Mouse (Mus musculus): ENCODE results near the gene Cox6a2.

Cox6a2 gene

DNA sequence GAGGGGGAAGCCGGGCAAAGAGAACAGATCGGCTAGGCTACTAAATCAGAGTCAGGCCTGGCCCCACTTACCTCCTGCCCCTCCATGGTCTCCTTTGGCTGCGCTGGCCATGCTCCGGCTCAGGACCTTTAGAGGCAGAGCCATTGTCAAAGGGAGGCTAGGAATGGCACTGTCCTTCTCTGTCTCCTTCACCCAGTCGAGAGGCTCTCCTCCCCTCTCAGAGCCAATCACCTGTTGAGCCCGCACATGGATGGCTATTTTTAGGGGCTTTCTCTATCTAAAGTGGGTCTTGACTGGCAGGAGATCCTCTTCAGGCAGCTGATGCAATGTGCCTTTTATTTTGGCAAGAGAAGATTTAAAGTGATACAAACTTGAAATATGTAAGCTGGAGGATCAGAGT lies at the start of gene Cox6a2:
Gene Cox6a2 (minus strand): TSS at position 236 of the 400 bp plus-strand sequence.
- DNase-seq (ENCODE audit: low spot score in 2 of 2): no peak

DNA sequence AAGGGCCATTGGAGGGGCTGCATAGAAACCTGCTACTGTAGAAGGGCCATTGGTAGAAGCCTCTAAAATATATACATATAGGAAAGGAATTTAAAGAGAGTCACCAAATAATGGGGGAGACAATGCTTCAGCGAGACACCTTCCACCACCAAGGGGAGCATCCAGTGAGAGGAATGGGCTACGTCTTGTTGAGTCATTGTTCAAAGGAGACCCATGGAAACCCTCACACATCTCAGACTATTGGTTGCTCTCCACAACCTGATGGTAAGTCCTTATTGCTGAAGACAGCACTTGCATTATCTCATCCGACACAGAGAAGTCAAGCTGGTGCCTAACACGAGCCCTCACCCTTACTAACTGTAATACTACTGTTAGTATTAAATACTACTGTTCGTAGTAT lies 49.6 kb upstream of the Cox6a2 start:
- no peak for DNase-seq (ENCODE audit: low spot score in 2 of 2)

DNA sequence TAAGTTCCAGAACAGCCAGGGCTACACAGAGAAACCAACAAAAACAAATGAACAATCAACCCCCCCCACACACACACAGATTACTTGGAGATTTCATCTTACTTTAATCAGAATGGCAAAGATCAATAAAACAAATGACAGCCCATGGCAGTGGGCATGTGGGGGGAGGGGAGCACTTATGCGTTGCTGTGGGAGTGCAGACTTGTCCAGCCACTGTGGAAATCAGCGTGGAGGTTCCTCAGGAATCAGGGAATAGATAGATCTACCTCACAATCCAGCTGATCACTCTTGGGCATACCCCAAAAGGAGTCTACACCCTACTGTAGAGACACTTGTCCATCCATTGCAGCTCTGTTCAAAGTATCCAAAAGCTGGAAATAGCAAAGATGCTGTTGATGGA lies 48.8 kb upstream of the Cox6a2 start:
- DNase-seq (ENCODE audit: low spot score in 2 of 2): no peak

DNA sequence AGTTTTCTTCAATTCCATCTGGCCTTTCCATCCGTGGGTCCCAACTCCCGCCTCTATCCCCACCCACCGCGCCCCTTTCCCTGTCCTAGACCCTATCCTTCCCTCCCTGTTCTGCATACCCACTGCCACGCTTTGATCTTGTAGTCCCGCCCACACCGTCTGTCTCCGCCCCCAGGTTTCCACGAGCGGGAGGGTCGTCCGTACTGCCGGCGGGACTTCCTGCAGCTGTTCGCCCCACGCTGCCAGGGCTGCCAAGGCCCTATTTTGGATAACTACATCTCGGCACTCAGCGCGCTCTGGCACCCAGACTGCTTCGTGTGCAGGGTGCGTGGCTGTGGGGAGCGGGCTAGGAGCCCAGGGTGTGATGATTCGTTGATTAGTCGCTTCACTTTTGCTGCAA lies 46.4 kb upstream of the Cox6a2 start:
- peak; percentile 77 for DNase-seq (ENCODE audit: low spot score in 2 of 2)

DNA sequence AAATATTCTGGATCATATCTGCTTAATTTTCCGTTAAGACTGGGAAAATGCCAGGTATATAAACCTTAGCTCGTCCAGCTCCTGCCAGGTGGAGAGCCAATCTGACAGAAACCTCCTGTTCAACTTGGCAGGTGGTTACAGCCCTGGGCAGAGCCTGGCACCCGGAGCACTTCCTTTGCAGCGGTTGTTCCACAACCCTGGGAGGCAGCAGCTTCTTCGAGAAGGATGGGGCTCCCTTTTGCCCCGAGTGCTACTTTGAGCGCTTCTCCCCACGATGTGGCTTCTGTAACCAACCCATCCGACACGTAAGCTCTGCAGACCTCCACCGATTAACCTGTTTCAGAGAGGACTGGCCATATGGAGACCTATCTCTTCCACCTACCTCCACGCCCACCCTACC lies 45.8 kb upstream of the Cox6a2 start:
- no peak for DNase-seq (ENCODE audit: low spot score in 2 of 2)

DNA sequence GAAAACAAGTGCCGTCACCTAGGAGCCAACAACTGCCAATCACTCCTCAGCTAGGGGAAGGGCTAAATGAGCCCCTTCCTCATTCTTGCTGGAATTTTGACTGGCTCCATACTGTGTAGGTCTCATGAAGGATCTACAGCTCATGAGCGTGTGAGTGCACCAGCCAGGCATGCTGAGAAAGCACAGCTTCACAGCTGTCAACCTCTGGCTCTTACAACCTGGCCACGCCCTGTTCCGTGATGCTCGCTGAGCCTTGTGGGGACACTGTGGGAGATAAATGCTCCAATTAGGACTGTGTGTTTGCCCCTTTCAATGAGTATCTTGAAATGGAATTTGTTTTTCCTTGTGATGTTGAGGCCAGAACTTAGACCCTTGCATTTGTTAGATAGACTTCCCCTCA lies 43.8 kb upstream of the Cox6a2 start:
- no peak for DNase-seq (ENCODE audit: low spot score in 2 of 2)

DNA sequence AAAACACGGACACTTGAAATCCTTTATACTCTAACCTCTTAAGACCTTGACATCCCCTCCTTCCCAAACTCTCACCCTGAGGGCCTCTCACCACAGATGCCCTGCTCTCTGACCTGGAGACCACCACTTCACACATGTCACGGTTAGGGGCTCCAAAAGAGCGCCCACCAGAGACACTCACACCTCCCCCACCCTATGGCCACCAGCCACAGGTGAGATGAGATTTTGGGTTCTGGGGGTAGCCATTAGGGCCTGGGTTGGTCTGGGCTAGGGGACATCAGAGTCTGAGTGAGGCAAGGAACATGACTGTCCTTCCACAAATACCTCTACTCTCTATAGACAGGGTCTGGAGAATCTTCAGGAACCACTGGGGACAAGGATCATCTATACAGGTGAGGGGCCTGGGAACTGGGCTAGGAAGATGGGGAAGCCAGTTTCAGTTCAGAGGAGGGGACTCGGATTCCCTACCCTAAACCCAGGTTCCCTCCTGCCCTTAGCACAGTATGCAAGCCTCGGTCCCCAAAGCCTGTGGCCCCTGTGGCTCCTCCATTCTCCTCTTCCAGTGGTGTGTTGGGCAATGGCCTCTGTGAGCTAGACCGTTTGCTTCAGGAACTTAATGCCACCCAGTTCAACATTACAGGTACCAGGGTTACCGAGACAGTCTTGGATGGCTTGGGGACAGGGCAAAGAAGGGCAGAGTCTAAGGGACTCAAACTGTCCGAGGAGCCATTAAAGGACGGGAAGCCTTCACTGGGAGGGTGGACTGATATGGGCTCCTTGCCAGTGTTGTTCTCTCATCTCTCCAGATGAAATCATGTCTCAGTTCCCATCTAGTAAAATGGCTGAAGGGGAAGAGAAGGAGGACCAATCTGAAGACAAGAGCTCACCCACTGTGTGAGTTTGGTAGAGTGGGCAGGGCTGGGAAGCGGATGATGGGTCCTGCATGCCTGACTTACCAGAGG lies 42.2 kb upstream of the Cox6a2 start:
- no peak for DNase-seq (ENCODE audit: low spot score in 2 of 2)

DNA sequence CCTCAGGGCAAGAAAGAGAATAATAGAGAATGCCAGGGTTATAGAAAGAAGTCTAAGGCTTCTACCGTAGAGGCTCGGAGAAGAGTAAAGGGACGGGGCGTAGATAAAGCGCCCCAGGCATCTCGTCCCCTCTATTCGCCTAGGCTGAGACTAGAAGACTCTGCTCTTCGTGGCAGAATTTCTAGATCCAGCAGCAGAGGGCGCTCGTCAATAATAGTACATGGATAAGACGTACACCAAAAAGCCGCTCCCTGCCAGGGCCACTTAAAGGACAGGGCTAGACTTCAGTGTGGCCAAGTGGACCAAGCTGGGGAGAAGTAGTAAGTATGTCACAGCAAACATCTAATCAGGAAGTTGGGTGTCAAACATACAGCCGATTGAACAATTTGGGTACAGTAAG lies 41.3 kb upstream of the Cox6a2 start:
- peak; percentile 83 to 91 for DNase-seq (ENCODE audit: low spot score in 2 of 2)

DNA sequence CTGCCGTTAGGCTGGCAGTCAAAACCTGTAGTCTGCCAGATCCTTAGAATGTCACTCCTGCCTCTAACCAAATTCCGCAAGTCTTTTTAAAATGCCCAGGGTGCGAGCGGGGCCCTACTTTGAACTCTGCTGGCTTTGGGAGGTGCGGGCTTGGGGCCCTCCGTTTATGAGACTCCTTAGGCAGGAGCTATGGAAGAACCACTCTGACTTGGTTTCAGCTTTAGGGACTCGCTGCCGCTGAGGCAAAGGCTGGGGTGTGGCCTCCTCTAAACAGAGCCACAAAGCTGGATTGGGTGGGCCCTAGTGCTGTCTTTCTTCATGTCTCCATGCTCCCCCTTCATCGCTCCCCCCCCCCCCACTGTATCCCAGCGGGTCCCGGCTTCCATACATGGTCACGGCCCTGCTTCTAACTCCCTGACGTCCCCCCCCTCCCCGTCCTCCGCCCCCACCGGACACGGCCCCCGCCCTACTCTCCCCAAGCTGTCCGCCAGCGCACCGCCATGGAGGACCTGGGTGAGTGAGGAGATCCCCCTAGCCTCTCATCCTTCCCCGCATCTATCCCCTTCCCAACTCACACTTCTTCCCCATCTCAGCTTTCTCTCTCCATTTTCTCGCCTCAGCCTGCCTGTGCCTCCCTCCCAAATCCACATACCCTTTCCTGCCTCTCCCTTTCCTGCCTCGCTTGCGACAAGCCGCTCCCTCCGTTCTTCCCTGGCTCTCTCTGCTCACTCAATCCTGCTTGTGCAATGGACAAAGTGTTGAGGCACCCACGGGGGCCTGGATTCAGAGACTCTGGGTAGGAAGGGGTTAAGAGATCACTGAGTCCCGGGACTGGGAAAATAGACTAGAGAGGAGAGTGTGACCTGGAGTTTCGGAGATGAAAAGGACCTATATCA lies 40.6 kb upstream of the Cox6a2 start, which contains the start of gene Tgfb1i1:
Gene Tgfb1i1 (plus strand): TSS at position 317 of the 896 bp plus-strand sequence.
- peak; percentile 62 to 65 for DNase-seq (ENCODE audit: low spot score in 2 of 2)

DNA sequence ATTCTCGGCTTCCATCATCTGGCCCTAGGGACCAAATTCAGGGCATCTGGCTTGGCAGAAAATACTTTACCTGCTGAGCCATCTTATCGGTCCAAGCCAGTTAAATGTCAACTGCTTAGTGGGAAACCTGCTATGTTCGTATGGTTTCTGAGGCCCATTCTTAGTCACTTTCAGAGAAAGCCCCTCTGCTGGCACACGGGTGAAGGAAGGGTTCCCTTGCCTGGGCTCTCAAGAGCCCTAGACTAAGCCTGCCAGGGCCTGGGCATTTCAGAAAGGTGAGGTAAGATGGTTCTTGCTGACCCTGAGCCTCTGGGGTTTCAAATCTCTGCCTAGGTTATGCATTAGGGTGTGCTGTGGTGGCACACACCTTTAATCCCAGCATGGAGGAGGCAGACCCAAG lies 39.4 kb upstream of the Cox6a2 start:
- no peak for DNase-seq (ENCODE audit: low spot score in 2 of 2)

DNA sequence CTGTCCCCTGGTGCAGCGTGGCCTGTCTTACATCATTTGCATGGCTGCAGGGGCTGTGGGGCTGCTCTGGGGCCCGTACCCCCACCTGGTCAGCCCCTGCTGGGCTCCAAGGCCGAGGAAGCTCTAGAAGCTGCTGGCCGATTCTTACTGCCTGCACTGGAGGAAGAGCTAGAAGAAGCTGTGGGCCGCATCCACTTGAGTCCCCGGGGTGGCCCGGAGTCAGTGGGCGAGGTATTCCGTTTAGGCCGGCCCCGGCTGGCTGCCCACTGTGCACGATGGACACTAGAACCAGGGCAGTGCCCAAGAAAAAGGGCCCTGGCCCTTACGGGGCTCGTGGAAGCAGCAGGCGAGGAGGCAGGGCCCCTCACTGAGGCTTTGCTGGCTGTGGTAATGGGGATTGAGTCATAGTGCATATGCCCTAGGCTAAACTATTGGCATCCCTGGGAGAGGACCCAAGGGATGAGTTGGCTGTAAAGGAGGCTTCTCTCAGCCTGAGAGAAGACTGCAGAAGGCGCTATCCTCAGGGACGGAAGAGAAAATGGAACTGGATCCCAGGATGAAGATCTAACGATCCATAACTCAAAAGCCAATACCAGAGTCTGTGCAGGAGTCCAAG lies 38.3 kb upstream of the Cox6a2 start:
- no peak for DNase-seq (ENCODE audit: low spot score in 2 of 2)

DNA sequence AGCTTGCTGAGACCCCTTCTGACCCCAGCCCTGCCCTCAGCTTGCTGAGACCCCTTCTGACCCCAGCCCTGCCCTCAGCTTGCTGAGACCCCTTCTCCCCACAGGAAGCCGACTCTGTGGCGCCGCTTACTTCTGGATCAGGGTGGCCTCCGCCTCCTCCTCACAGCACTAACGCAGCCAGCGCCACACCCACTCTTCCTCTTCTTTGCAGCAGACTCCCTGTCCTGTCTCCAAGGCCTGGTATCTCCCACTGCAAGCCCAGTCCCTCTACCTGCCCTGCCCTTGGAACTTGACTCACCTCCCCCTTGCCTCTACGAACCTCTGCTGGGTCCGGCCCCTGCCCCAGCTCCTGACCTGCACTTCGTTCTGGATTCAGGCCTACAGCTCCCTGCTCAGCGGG lies 37.7 kb upstream of the Cox6a2 start:
- DNase-seq (ENCODE audit: low spot score in 2 of 2): no peak

DNA sequence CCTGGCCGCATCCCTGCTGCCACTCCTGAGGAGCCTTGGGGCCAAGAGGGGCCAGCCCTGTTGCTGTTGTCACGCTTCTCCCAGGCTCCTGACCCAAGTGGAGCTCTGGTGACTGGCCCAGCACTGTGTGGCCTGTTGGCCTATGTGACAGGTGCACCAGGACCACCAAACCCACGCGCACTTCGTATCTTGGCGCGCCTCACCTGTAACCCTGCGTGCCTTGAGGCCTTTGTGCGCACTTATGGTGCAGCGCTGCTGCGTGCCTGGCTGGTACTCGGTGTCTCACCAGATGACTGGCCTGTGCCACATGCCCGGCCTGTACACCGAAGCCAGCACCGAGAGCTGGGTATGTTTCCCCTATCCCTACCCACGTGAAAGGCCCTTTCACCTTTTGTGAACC lies 36.1 kb upstream of the Cox6a2 start:
- no peak for DNase-seq (ENCODE audit: low spot score in 2 of 2)

DNA sequence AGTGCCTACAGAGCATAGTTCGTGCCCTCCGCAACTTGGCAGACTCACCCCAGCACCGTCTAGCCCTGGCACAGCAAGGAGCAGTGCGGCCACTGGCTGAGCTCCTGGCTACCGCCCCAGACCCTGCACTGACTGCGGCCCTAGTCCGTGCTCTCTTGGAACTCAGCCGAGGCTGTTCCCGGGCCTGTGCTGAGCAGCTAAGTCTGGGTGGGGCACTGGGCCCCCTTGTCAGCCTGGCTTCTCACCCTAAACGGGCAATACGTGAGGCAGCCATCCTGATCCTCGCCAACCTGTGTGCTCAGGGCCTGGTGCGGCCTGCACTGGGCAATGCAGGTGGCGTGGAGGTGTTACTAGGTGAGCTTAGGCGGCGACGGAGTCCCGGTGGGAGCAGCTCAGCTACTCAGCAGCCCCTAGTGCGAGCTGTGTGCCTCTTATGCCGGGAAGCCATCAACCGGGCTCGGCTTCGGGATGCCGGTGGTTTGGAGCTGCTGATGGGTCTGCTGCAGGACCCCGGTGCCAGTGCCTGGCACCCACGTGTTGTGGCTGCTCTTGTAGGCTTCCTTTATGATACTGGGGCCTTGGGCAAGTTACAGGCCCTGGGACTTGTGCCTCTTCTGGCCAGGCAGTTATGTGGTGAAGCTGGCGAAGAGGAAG lies 34.1 kb upstream of the Cox6a2 start:
- DNase-seq (ENCODE audit: low spot score in 2 of 2): no peak

DNA sequence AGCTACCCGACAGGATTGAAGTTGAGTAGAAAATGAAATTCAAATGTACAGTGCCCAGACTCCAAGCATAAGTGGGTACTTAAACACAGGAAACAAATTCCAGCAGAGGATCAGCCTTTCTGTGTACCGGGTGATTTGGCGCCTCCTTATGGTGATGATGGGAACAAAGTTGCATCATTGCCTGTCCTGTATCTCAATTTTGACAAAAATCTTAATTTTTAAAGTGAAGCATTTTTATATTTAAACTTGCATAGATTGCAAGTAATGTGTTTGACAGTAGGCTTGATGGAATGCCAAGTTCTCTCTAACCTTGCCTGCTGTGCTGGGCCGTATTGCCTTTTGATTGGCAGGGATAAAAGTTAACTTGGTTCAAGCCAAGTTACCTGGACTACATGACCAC lies 32.8 kb upstream of the Cox6a2 start:
- no peak for DNase-seq (ENCODE audit: low spot score in 2 of 2)

DNA sequence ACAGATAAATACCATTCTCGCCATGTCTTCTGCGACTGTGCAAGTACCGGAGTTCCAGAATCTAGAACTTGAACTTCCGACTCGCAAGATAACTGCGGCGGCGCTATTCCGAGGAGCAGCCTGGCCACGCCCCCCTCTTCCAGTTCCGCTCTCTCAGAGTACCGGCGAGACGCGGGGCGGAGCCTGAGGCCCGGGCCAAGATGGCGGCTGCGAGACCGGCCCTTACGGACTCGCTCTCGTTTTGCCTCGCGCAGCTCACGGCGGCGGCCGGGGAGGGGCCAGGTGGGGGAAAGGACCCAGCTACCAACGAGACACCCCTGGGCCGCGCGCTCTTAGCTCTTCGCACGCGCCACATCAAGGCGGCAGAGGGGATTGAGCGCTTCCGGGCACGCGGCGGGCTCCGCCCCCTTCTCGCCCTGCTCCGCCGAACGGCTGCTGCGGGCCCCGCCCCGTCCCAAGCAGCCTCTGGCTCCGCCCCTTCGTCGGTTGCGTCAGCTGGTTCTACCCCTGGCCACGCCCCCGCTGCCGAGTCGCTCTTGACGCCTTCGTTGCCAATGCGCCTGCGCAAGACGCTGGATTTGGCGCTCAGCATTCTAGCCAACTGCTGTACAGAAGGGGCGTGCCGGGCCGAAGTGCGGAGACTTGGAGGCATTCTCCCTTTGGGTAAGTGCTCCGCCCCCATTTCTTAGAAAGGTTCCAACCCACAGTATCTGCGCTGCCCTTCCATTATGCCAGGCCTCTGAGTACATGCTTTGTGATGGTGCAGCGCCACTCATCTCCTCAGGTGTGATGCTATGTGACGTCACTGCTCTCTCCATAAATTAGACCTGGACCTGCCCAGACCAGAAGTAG lies 32.0 kb upstream of the Cox6a2 start, which contains the start of gene 9130023H24Rik:
Gene 9130023H24Rik (minus strand): TSS at position 105 of the 852 bp plus-strand sequence.
- DNase-seq (ENCODE audit: low spot score in 2 of 2): peak; percentile 99

DNA sequence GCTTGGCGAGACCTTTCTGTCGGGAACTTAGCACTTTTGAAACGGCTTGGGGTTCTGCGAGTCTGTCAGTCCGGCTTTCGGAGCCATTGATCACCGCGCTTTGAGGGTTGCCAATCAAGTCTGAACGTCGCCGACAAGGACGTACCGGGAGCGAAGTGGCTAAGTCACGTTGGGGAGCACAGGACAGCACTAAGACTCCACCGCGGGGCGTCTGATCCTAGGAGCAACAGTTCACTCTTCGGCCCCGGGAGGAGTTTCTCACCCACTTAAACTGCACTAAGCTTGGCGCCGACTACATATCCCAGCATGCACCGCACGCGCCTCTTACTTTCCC lies 31.4 kb upstream of the Cox6a2 start:
- no peak for DNase-seq (ENCODE audit: low spot score in 2 of 2)

DNA sequence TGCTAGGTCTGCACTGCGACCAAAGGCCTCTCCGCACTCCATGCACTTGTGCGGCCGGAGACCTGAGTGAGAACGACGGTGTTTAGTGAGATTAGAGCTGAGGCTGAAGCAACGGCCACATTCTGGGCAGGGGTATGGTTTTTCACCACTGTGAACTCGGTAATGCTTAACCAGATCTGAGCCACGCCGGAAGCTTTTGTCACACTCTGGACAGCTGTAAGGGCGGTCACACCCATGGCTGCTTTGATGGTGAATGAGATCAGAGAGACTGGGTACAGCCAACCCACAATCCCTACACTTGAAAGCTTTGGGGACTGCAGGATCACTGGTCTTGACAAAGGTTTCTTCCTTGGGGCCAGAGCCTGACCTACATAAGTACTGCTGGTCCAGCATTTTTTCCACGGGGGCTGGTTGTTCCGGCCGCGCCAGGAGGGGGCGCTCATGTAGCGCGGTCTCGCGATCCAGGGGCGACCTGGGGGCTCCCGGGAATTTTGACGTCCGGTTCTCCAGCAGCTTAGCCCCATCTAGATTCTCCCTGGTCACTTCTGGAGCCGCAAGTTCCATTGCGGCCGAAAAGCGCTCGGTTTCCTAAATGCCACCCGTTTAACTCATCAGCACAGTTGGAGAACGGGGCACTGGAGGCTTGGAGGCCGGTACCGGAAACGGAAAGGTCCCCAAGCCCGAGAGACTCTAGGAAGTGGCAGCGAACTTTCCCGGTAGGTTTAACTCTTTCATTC lies 30.8 kb upstream of the Cox6a2 start, which contains the start of gene Armc5:
Gene Armc5 (plus strand): TSS at position 487 of the 737 bp plus-strand sequence.
- DNase-seq (ENCODE audit: low spot score in 2 of 2): peak; percentile 84 to 88

DNA sequence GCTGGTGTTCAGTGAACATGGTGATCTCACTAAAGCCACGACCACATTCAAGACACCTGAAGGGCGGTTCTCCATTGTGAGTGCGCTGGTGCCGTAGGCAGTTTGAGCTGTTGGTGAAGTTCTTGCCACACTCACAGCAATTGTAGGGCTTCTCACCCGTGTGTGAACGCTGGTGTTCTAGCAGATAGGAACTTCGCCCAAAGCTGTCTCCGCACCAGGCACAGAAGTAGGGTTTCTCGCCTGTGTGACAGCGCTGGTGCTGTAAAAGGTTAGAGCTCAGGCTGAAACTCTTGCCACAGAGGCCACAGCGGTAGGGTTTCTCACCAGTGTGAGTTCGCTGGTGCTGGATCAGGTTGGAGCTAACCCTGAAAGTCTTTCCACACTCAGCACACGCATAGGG lies 30.2 kb upstream of the Cox6a2 start:
- DNase-seq (ENCODE audit: low spot score in 2 of 2): no peak

DNA sequence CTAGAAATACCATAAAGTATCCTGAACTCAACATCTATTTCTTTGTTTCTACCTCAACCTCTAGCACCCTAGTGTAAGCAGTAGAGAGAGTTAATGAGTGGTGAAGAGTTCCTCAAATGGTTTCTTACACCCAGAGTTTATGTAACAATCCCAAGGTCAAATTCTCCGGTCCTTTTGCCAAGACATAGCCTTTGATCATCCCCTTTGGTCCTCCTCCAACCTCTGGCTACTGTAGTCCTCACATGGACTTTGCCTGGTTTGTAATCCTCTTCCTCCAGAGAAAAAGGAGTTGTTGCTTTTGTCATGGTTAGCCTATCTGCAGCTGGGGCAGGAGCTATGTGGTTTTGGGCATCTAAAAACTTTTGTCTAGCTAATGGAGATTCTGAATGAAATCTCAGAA lies 29.3 kb upstream of the Cox6a2 start:
- no peak for DNase-seq (ENCODE audit: low spot score in 2 of 2)
